Mouse (Mus musculus) embryonic facial prominence, embryonic 12.5 days (tissue): Measurements from ENCODE around the gene Cwc27. TPM values are rescaled to one million over a fixed set of nuclear protein-coding genes. Genes with fewer than 3 reads are reported as not detected.
A peak's percentile ranks its signal among the peaks of the same experiment; 100 is the strongest.

Experiments
- ATAC-seq: fragments of 200-750 bp; cut with Nextera tagmentation; 2 replicates; pipeline ENCODE4 v1.8.0; 2017; ENCODE audit not compliant: insufficient number of reproducible peaks, insufficient read depth, low FRiP score, low TSS enrichment
- H3K27ac ChIP-seq: fragments of 300-500 bp; sonication (generic); 2 replicates; pipeline ENCODE4 v1.5.1; 2016; ENCODE audit warnings: mild to moderate bottlenecking
- H3K27me3 ChIP-seq: fragments of 300-500 bp; sonication (generic); 2 replicates; pipeline ENCODE4 v1.6.1; 2016; ENCODE audit warnings: mild to moderate bottlenecking, moderate library complexity
- H3K36me3 ChIP-seq: fragments of 300-500 bp; sonication (generic); 2 replicates; pipeline ENCODE4 v1.6.1; 2016; ENCODE audit warnings: mild to moderate bottlenecking
- H3K4me1 ChIP-seq: fragments of 300-500 bp; sonication (generic); 2 replicates; pipeline ENCODE4 v1.6.1; 2016
- H3K4me2 ChIP-seq: fragments of 300-500 bp; sonication (generic); replicated peaks from 2 replicates; pipeline ENCODE4 v1.6.1; 2016; ENCODE audit warnings: mild to moderate bottlenecking, moderate library complexity
- H3K4me3 ChIP-seq: fragments of 300-500 bp; sonication (generic); 2 replicates; pipeline ENCODE4 v1.5.1; 2016; ENCODE audit warnings: mild to moderate bottlenecking
- H3K9ac ChIP-seq: fragments of 300-500 bp; sonication (generic); 2 replicates; pipeline ENCODE4 v1.6.1; 2016; ENCODE audit warnings: mild to moderate bottlenecking, moderate library complexity
- H3K9me3 ChIP-seq: fragments of 300-500 bp; sonication (generic); 2 replicates; pipeline ENCODE4 v1.6.1; 2016; ENCODE audit warnings: mild to moderate bottlenecking, moderate library complexity
- WGBS: fragments of 180-500 bp; shearing (Covaris S2); methylation state at CpG from one replicate; pipeline ENCODE4 v1.1.7; 2016; 5-methylcytosine and 5-hydroxymethylcytosine counted together
- polyA plus RNA-seq: library from polyadenylated mRNA; unstranded; fragments of >200 nt; fragmentation: Nextera tagmentation; extraction: Ambion mirVana; gene quantifications from 2 replicates; pipeline ENCODE4 v1.2.1, GENCODE M21; 2016

Cwc27 gene
- polyA plus RNA-seq, 1 experiment from 2014 or later, result 34.5 TPM

GRCm38 (mm10) chr13:104762401-104762800 lies 54.5 kb downstream of the Cwc27 start:
- H3K4me1 ChIP-seq, result no peaks in the 10 kb centered on the region
- H3K27ac ChIP-seq, result no peak overlapping the region
- no peak overlapping the region for H3K4me2 ChIP-seq
- no peaks in the 10 kb centered on the region for H3K27me3 ChIP-seq
- no peaks in the 10 kb centered on the region for H3K36me3 ChIP-seq
- no peaks in the 10 kb centered on the region for H3K9me3 ChIP-seq
- H3K4me3 ChIP-seq, result no peak overlapping the region
- no peak overlapping the region for H3K9ac ChIP-seq
- WGBS, result 89% methylated on average over 4 of the region's 4 CpGs
- no peak for ATAC-seq

- H3K4me2 ChIP-seq, result no peak overlapping the region
- 95% methylated on average over 1 of the region's 1 CpGs for WGBS
- no peaks in the 10 kb centered on the region for H3K27me3 ChIP-seq
- no peak overlapping the region for H3K4me3 ChIP-seq
- no peaks in the 10 kb centered on the region for H3K9me3 ChIP-seq
- H3K4me1 ChIP-seq, result no peaks in the 10 kb centered on the region
- no peak for ATAC-seq
- H3K27ac ChIP-seq, result no peak overlapping the region
- no peaks in the 10 kb centered on the region for H3K36me3 ChIP-seq
- no peak overlapping the region for H3K9ac ChIP-seq
These were observed 57.6 kb downstream of the Cwc27 start for GRCm38 (mm10) chr13:104759381-104759780.

GRCm38 (mm10) chr13:104747032-104747431 lies 69.9 kb downstream of the Cwc27 start:
- Histone ChIP-seq H3K27me3 (no peaks in the 10 kb centered on the region), H3K27ac (no peak overlapping the region), H3K9me3 (no peaks in the 10 kb centered on the region), H3K4me2 (no peak overlapping the region), H3K4me1 (no peaks in the 10 kb centered on the region), H3K36me3 (no peaks in the 10 kb centered on the region), H3K4me3 (no peak overlapping the region), H3K9ac (no peak overlapping the region)
- ATAC-seq, result no peak

GRCm38 (mm10) chr13:104742866-104743265 lies 74.1 kb downstream of the Cwc27 start:
- no peak overlapping the region for H3K27ac ChIP-seq
- H3K4me3 ChIP-seq, result no peak overlapping the region
- no peaks in the 10 kb centered on the region for H3K4me1 ChIP-seq
- H3K36me3 ChIP-seq, result no peaks in the 10 kb centered on the region
- no peak overlapping the region for H3K4me2 ChIP-seq
- ATAC-seq, result no peak
- WGBS, result 88% methylated on average over 4 of the region's 4 CpGs
- no peaks in the 10 kb centered on the region for H3K27me3 ChIP-seq
- H3K9me3 ChIP-seq, result no peaks in the 10 kb centered on the region
- H3K9ac ChIP-seq, result no peak overlapping the region

GRCm38 (mm10) chr13:104729261-104730046 lies 87.5 kb downstream of the Cwc27 start:
- H3K27me3 ChIP-seq, result no peaks in the 10 kb centered on the region
- no peak overlapping the region for H3K27ac ChIP-seq
- H3K9me3 ChIP-seq, result no peaks in the 10 kb centered on the region
- H3K4me2 ChIP-seq, result no peak overlapping the region
- 48% methylated on average over 3 of the region's 3 CpGs for WGBS
- no peak overlapping the region for H3K9ac ChIP-seq
- no peaks in the 10 kb centered on the region for H3K4me1 ChIP-seq
- no peak overlapping the region for H3K4me3 ChIP-seq
- no peak for ATAC-seq
- 0 out of 2 replicates have a peak, but pooled peaks cover 5% of the 10 kb centered on the region for H3K36me3 ChIP-seq

- H3K4me3 ChIP-seq, result no peak overlapping the region
- H3K9me3 ChIP-seq, result no peaks in the 10 kb centered on the region
- no peaks in the 10 kb centered on the region for H3K27me3 ChIP-seq
- no peak overlapping the region for H3K4me2 ChIP-seq
- 0 out of 2 replicates have a peak, but pooled peaks cover 5% of the 10 kb centered on the region for H3K36me3 ChIP-seq
- no peak overlapping the region for H3K27ac ChIP-seq
- WGBS, result 88% methylated on average over 2 of the region's 2 CpGs
- no peak for ATAC-seq
- no peak overlapping the region for H3K9ac ChIP-seq
- H3K4me1 ChIP-seq, result no peaks in the 10 kb centered on the region
These were observed 89.3 kb downstream of the Cwc27 start for GRCm38 (mm10) chr13:104727681-104728080.

DNA sequence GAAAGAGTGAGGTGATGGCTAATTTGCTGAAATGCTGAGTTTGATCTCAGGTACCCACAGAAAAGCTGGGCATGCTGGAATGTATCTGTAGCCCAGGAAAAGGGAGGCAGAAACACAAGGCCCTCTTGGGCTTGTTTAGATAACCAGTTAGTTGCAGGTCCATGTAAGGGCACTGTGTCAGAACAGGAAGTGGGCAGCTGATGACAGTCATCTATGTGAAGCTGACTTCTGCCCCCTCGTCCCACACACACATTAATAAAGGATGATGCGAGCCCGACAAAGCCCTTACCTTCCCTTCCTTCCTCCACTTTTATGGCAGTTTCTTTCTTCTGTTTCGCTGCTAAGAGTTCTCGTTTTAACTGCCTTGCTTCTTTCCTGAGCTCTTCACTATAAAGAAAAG lies 96.8 kb downstream of the Cwc27 start:
- no peak for ATAC-seq
- no peak overlapping the region for H3K9ac ChIP-seq
- 78% methylated on average over 5 of the region's 5 CpGs for WGBS
- H3K36me3 ChIP-seq, result 0 out of 2 replicates have a peak, but pooled peaks cover 4% of the 10 kb centered on the region
- H3K27ac ChIP-seq, result no peak overlapping the region
- no peak overlapping the region for H3K4me3 ChIP-seq
- no peak overlapping the region for H3K4me2 ChIP-seq
- no peaks in the 10 kb centered on the region for H3K9me3 ChIP-seq
- H3K4me1 ChIP-seq, result no peaks in the 10 kb centered on the region
- H3K27me3 ChIP-seq, result no peaks in the 10 kb centered on the region

GRCm38 (mm10) chr13:104694612-104695355 lies 122.2 kb downstream of the Cwc27 start:
- H3K4me2 ChIP-seq, result no peak overlapping the region
- H3K9me3 ChIP-seq, result no peaks in the 10 kb centered on the region
- no peak overlapping the region for H3K4me3 ChIP-seq
- ATAC-seq, result peak; percentile 75; the same call in 1 of the 2 replicates
- peaks cover 12% of the 10 kb centered on the region for H3K4me1 ChIP-seq
- H3K36me3 ChIP-seq, result no peaks in the 10 kb centered on the region
- no peaks in the 10 kb centered on the region for H3K27me3 ChIP-seq
- H3K27ac ChIP-seq, result peak overlapping the region; percentile 42; the same call in 1 of the 2 replicates
- WGBS, result 38% methylated on average over 6 of the region's 6 CpGs
- no peak overlapping the region for H3K9ac ChIP-seq

GRCm38 (mm10) chr13:104692710-104693109 lies 124.2 kb downstream of the Cwc27 start:
- no peak for ATAC-seq
- Histone ChIP-seq H3K9ac (no peak overlapping the region), H3K36me3 (no peaks in the 10 kb centered on the region), H3K4me3 (no peak overlapping the region), H3K9me3 (no peaks in the 10 kb centered on the region), H3K4me2 (no peak overlapping the region), H3K4me1 (peaks cover 12% of the 10 kb centered on the region), H3K27ac (no peak overlapping the region), H3K27me3 (no peaks in the 10 kb centered on the region)
- 70% methylated on average over 3 of the region's 3 CpGs for WGBS

GRCm38 (mm10) chr13:104685537-104685936 lies 131.4 kb downstream of the Cwc27 start:
- H3K27ac ChIP-seq, result no peak overlapping the region
- no peak for ATAC-seq
- H3K4me3 ChIP-seq, result no peak overlapping the region
- no peak overlapping the region for H3K4me2 ChIP-seq
- no peak overlapping the region for H3K9ac ChIP-seq
- WGBS, result 62% methylated on average over 2 of the region's 2 CpGs
- peaks cover 7% of the 10 kb centered on the region for H3K4me1 ChIP-seq
- no peaks in the 10 kb centered on the region for H3K36me3 ChIP-seq
- no peaks in the 10 kb centered on the region for H3K9me3 ChIP-seq
- no peaks in the 10 kb centered on the region for H3K27me3 ChIP-seq

GRCm38 (mm10) chr13:104684361-104685011 lies 132.5 kb downstream of the Cwc27 start:
- no peak for ATAC-seq

More at GRCm38 (mm10) chr13:104684361-104685011, 132.5 kb downstream of the Cwc27 start:
- no peaks in the 10 kb centered on the region for H3K9me3 ChIP-seq
- no peaks in the 10 kb centered on the region for H3K36me3 ChIP-seq
- H3K4me2 ChIP-seq, result no peak overlapping the region
- H3K9ac ChIP-seq, result no peak overlapping the region
- H3K4me3 ChIP-seq, result no peak overlapping the region
- H3K4me1 ChIP-seq, result peaks cover 7% of the 10 kb centered on the region
- 0 out of 2 replicates have a peak overlapping the region, but pooled peaks have one; percentile 50 for H3K27ac ChIP-seq
- 15% methylated on average over 6 of the region's 6 CpGs for WGBS
- no peaks in the 10 kb centered on the region for H3K27me3 ChIP-seq
